Mouse (Mus musculus) heart, postnatal 10 days (tissue): Measurements from ENCODE around the gene Arl5a. TPM values are rescaled to one million over a fixed set of nuclear protein-coding genes. Genes with fewer than 3 reads are reported as not detected.

ENCODE experiments used
- DNase-seq, 2 experiments: peaks; one replicate each; pipeline ENCODE4 v3.0.0; 2021
- intact Hi-C: fragments of 180-260 bp; cut with DNase I; formaldehyde crosslinking; loops from one replicate; pipeline ENCODE4 v1.15.1; 2025
- total RNA-seq, 2 experiments: library from RNA; stranded (reverse); gene quantifications; 2 replicates each; pipeline ENCODE4 v1.2.3; 2021

Arl5a gene
- total RNA-seq, 2 experiments from 2014 or later = 45.3 to 48.8 TPM

GRCm38 (mm10) chr2:52423611-52424247 lies 972 bp downstream of the Arl5a start:
- intact Hi-C loops = loop anchor here (2.0 to 5.0 kb wide), 2 partner anchors 155 to 169 kb away; no protein-coding TSS in a partner anchor
- DNase-seq = no peak

- intact Hi-C loops = loop anchor here (5.0 kb wide), 1 partner anchor 169 kb away; no protein-coding TSS in a partner anchor
- no peak for DNase-seq
These were observed 1.7 kb downstream of the Arl5a start for GRCm38 (mm10) chr2:52422871-52423610.

GRCm38 (mm10) chr2:52421197-52421596 lies 3.5 kb downstream of the Arl5a start:
- intact Hi-C loops = loop anchor here (5.0 kb wide), 1 partner anchor 171 kb away; no protein-coding TSS in a partner anchor

GRCm38 (mm10) chr2:52420001-52420710 lies 4.5 kb downstream of the Arl5a start:
- intact Hi-C loops = loop anchor here (5.0 kb wide), 1 partner anchor 172 kb away; no protein-coding TSS in a partner anchor

More at GRCm38 (mm10) chr2:52421197-52421596, 3.5 kb downstream of the Arl5a start:
- peak in 1 of 2 experiments; percentile 22 for DNase-seq

GRCm38 (mm10) chr2:52419295-52419694 lies 5.4 kb downstream of the Arl5a start:
- DNase-seq = no peak
- intact Hi-C loops = no loop called here

More at GRCm38 (mm10) chr2:52420001-52420710, 4.5 kb downstream of the Arl5a start:
- no peak for DNase-seq

GRCm38 (mm10) chr2:52412524-52413037 lies 12.1 kb downstream of the Arl5a start:
- intact Hi-C loops = no loop called here
- no peak for DNase-seq

GRCm38 (mm10) chr2:52406480-52406879 lies 18.2 kb downstream of the Arl5a start:
- DNase-seq = peak in 1 of 2 experiments; percentile 26
- intact Hi-C loops = loop anchor here (5.0 kb wide), 2 partner anchors 104 to 144 kb away; no protein-coding TSS in a partner anchor

- no peak for DNase-seq
- intact Hi-C loops = loop anchor here (5.0 kb wide), 2 partner anchors 103 to 143 kb away; no protein-coding TSS in a partner anchor
These were observed 19.5 kb downstream of the Arl5a start for GRCm38 (mm10) chr2:52405238-52405637.

- intact Hi-C loops = no loop called here
- no peak for DNase-seq
These were observed 30.2 kb downstream of the Arl5a start for GRCm38 (mm10) chr2:52394529-52394928.

- peak in 1 of 2 experiments; percentile 21 for DNase-seq
These were observed 34.2 kb downstream of the Arl5a start for GRCm38 (mm10) chr2:52390415-52390975.

GRCm38 (mm10) chr2:52389975-52390374 lies 34.7 kb downstream of the Arl5a start:
- intact Hi-C loops = no loop called here
- DNase-seq = no peak

More at GRCm38 (mm10) chr2:52390415-52390975, 34.2 kb downstream of the Arl5a start:
- intact Hi-C loops = no loop called here

- DNase-seq = no peak
- intact Hi-C loops = no loop called here
These were observed 38.2 kb downstream of the Arl5a start for GRCm38 (mm10) chr2:52386451-52386850.

GRCm38 (mm10) chr2:52386037-52386436 lies 38.7 kb downstream of the Arl5a start:
- DNase-seq = peak; percentile 23 to 39
- intact Hi-C loops = no loop called here

- intact Hi-C loops = no loop called here
- no peak for DNase-seq
These were observed 45.8 kb downstream of the Arl5a start for GRCm38 (mm10) chr2:52378848-52379261.

- intact Hi-C loops = no loop called here
- peak in 1 of 2 experiments; percentile 15 for DNase-seq
These were observed 46.3 kb downstream of the Arl5a start, which contains the start of gene Neb for GRCm38 (mm10) chr2:52378448-52378804. TSS of gene Neb (minus strand) at chr2:52378474.

GRCm38 (mm10) chr2:52377706-52378447 lies 46.8 kb downstream of the Arl5a start:
- intact Hi-C loops = no loop called here
- DNase-seq = no peak

- intact Hi-C loops = no loop called here
- no peak for DNase-seq
These were observed 50.0 kb downstream of the Arl5a start for GRCm38 (mm10) chr2:52374706-52375105.

- DNase-seq = no peak
- intact Hi-C loops = no loop called here
These were observed 52.2 kb downstream of the Arl5a start for GRCm38 (mm10) chr2:52372480-52372879.

- intact Hi-C loops = no loop called here
- no peak for DNase-seq
These were observed 52.6 kb downstream of the Arl5a start for GRCm38 (mm10) chr2:52372080-52372479.
